Mouse (Mus musculus) spleen, postnatal 4 days (tissue): Measurements from ENCODE around the gene Cfd.
A peak's percentile ranks its signal among the peaks of the same experiment; 100 is the strongest.
"Not testable (repeated sequence)": the region's sequence is repeated elsewhere in the genome, so short reads cannot be mapped to it uniquely, and the experiment has no call there.

Experiments used
- DNase-seq, 2 experiments: peaks; one replicate each; pipeline ENCODE4 v3.0.0; 2022; ENCODE audit warnings: low spot score in 2 of 2

Cfd gene

GRCm38 (mm10) chr10:79861230-79862048 is 29.2 kb upstream of the Cfd start:
- no peak for DNase-seq

DNA sequence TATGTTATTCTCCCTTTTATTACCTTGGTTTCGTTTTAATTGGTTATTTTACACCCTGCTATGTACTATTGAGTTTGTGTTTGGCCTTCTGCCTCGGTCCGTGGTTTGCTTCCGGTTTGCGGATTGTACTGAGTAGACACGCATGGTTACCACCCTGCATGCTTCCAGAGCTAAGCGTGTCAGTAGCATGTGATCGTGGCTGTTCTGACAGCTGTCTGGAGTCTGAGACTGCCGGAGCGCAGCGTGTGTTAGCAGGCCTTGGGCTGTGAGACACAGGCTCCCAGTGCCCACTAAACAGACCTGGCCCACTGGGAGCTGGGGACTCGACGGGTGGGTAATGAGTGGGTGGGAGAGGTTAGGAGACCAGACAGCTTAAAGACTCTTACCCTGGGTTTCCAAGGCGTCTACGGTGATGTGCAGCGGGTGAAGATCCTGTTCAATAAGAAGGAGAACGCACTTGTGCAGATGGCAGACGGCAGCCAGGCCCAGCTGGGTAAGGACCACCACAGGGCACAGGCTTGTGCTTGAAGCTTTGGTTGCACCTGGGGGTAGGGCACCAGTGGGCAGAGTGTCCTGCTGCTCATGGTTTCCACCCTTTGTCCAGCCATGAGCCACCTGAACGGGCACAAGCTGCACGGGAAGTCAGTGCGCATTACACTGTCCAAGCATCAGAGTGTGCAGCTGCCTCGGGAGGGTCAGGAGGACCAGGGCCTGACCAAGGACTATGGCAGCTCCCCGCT is 28.4 kb upstream of the Cfd start:
- no peak for DNase-seq

- no peak for DNase-seq
Measured at GRCm38 (mm10) chr10:79862925-79863324, 27.7 kb upstream of the Cfd start.

- DNase-seq, result no peak
Measured at GRCm38 (mm10) chr10:79864351-79865188, 26.1 kb upstream of the Cfd start.

GRCm38 (mm10) chr10:79865189-79865601 is 25.5 kb upstream of the Cfd start:
- DNase-seq, result no peak

DNA sequence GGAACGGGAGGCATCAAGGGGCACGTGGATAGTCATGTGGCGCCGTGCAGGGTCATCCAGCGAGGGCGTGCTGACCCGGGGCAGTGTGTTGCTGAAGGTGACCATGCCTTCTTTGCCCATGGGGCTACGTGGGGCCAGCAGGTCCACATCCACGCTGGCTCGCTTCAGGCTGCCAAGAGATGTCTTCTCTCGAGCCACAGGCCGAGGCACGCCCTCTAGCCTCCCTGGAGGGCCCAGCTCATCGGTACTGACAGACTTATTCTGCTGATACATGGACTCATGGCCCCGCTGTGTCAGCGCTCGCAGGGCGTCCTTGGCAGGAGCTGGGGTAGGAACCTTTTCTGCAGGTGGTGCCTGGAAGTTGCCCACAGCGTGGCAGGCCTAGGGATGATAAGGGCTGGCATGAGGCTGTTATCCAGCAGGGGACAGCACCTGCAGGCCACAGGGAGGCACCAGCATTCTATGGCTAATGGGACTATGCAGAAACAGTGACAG is 24.8 kb upstream of the Cfd start:
- DNase-seq, result no peak

- no peak for DNase-seq
Measured at GRCm38 (mm10) chr10:79866601-79867000, 24.1 kb upstream of the Cfd start.

DNA sequence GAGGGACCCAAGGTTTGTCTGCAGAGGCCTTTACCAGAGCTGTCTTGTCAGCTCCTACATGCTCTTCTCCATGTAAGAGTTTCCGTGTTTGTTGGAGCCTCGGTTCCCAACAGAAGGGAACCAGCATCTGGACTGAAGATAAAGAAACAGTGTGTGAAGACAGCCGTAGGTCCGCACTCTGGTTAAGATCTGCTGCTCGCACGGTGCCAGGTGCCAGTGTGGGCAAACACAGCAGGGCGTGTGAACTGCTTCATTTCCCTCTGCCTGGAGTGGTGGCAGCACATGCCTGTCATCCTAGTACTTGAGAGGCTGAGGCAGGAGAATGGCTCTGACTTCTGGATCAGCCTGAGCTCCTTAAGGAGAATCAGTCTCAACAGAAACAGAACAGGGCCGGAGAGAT is 18.8 kb upstream of the Cfd start:
- DNase-seq, result no peak

- no peak for DNase-seq
Measured at GRCm38 (mm10) chr10:79872862-79873261, 17.8 kb upstream of the Cfd start.

DNA sequence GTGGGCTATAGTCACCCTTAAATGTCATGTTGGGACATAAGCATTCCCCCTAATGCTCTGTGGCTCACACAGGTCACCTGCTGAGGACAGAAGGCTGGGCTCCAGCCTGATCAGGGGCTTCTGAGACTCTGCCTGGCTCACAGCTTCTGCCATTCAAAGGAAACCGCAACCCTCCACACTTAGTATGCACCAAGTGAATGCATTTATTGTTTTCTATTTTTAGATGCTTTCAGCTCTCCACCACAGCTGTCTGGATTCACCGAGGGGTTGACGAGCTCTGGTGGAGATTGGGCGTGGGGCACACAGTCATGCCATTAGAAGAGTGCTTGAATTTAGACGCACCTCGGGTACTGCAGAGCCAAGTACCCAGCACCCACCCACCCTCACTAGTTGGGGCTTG is 17.3 kb upstream of the Cfd start:
- no peak for DNase-seq

DNA sequence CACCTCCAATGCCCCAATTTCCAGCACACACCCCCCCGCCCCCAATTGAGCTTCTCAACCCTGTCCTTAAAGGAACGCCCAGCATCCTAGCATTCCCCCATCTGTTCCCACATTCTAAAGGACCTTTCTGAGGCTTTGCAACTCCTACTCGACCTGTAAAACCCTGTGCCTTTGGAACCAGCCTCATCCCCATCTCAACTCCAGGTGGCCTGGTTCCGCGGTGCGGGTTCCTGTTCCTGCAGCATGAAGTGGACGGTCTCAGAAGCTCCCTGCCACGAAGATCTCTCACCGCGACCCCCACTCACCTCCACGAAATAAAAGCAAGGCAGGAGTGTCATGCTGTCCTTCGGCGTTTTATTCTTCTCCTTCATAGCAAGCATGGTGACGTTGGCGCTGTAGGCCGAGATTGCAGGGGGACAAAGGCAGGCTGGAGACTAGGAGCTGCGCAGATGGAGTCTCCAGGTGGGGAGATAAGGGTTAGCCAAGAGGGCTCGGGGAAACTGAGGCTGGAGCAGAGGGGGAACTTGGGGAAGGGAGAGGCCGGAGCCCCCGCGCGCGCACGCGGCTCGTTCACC is 16.9 kb upstream of the Cfd start:
- DNase-seq, result no peak

- DNase-seq, result peak in 1 of 2 experiments; percentile 70
Measured at GRCm38 (mm10) chr10:79874290-79874862, 16.3 kb upstream of the Cfd start, which contains the start of the genes Prtn3 and Plppr3. Prtn3 (plus strand) TSS chr10:79874476. Plppr3 (minus strand) TSS chr10:79874634.

DNA sequence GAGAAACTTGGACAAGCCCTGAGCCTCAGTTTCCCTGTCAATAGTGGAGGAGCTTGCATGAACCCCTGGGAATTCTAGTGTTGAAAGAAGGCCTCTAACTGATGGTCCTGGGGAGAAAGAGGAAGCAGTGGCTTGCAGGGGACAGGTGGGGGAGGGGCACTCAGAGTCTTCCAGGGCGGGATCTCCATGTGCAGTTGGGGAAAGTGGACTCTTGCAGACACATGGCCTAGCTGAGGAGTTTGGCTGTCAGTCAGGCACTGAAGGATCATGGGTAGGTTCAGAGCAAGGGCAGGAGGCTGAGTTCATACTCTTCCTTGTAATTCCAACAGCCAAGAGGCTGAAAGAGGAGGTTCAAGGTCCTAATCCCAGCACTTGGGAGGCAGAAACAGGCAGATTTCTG is 13.5 kb upstream of the Cfd start:
- no peak for DNase-seq

GRCm38 (mm10) chr10:79877757-79878156 is 12.9 kb upstream of the Cfd start:
- no peak for DNase-seq

DNA sequence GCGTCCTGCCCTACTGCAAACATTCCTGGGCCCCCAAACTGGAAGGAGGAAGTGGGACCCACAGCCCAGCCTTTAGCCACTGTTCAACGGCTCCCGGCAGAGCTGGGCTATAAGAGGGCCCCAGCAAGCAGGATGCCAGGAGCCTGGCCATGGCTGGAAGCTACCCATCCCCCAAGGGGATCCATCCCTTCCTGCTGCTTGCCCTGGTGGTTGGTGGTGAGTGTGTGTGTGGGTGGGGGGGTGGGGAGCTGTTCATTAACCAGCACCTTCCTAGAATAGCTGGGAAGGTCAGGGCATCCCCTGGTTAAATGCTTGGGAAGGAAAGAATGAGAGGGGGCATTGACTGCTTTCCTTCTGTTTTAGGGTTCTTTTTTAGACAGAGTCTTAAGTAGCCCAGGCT is 11.1 kb upstream of the Cfd start:
- DNase-seq, result no peak

DNA sequence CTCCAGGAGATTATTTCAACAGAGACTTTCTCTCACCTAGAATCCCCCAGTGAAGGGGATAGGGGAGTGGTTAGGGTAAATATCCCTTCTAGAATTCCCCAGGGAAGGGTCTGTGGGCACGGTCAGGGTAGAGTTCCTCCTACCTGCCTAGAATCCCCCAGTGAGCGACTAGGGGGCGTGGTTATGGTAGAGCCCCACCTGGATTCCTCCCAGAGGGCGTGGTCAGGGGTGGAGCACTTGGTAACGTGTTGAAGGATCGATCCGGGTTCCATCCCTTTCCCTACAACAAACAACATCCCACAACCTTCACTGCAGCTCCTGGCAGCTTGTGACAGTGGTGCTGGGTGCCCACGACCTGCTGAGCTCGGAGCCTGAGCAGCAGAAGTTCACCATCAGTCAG is 9.9 kb upstream of the Cfd start:
- no peak for DNase-seq

DNA sequence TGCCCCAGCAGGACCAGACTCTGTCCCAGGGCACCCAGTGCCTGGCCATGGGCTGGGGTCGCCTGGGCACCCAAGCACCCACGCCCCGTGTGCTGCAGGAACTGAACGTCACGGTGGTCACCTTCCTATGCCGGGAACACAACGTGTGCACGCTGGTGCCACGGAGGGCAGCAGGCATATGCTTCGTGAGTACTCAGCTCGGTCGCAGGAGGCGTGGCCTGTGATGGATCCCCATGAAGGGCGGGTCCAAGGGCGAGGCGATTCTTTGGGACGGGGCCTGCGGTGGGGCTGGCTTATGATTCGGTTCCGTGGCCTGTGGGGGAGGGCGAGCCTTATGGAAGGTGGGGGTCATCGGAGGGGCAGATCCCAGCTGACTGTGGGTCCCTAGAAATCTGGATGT is 8.7 kb upstream of the Cfd start:
- DNase-seq, result peak in 1 of 2 experiments; percentile 72

DNA sequence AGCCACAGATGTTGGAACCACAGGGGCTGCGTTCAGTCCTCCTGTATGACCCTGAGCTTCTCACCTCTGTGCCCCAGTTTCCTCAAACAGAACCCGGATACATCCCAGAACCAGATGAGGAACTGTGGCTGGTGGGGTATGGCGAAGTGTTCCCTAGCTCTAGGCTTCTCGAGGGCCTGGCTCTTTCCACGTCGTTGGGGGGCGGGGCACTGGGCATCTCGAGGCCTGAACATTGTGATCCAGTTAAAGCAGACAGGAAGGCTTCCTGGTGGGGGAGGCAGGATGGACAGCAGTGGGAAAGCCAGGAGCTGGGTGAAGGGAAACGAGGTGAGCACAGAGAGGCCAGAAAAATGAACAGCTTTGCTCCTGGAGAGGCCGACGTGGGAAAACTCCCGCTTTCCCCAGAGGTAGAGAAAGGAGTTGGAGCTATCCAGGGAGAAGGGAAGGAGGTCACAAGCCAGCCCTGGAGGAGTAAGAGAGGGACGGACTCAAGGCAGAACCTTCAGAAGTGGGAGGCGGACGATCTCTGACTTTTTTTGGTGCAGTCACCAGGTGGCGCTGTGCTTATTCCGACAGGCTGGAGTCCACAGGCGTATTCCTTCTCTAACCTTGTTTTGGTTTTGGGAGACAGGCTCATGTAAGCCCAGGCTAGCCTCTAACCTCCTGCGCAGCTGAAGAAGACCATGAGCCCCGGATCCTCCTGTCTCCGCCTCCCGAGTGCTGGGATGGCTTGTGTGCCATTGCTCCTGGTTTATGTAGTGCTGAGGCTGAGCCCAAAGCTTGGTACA is 7.2 kb upstream of the Cfd start:
- DNase-seq, result peak; percentile 75 to 92

GRCm38 (mm10) chr10:79884446-79884845 is 6.2 kb upstream of the Cfd start:
- DNase-seq, result no peak

- DNase-seq, result not testable (repeated sequence)
Measured at GRCm38 (mm10) chr10:79884938-79885337, 5.7 kb upstream of the Cfd start.
